Mouse (Mus musculus): ENCODE results near the gene Ints1. TPM values are rescaled to one million over a fixed set of nuclear protein-coding genes. Genes with fewer than 3 reads are reported as not detected.

Ints1 gene
- 12.3 TPM for polyA plus RNA-seq (2015; fragmentation: Illumina TruSeq; extraction: RNeasy Lipid Tissue Mini Kit (QIAGEN cat#74804); ENCODE audit: insufficient read depth, low read depth, low replicate concordance)

GRCm38 (mm10) chr5:139775216-139775926 lies at the start of gene Ints1:
TSS of gene Ints1 (minus strand) at chr5:139775674.

GRCm38 (mm10) chr5:139819538-139820181 lies 44.2 kb upstream of the Ints1 start, which contains the start of gene Tmem184a:
TSS of gene Tmem184a (minus strand) at chr5:139819917.

DNA sequence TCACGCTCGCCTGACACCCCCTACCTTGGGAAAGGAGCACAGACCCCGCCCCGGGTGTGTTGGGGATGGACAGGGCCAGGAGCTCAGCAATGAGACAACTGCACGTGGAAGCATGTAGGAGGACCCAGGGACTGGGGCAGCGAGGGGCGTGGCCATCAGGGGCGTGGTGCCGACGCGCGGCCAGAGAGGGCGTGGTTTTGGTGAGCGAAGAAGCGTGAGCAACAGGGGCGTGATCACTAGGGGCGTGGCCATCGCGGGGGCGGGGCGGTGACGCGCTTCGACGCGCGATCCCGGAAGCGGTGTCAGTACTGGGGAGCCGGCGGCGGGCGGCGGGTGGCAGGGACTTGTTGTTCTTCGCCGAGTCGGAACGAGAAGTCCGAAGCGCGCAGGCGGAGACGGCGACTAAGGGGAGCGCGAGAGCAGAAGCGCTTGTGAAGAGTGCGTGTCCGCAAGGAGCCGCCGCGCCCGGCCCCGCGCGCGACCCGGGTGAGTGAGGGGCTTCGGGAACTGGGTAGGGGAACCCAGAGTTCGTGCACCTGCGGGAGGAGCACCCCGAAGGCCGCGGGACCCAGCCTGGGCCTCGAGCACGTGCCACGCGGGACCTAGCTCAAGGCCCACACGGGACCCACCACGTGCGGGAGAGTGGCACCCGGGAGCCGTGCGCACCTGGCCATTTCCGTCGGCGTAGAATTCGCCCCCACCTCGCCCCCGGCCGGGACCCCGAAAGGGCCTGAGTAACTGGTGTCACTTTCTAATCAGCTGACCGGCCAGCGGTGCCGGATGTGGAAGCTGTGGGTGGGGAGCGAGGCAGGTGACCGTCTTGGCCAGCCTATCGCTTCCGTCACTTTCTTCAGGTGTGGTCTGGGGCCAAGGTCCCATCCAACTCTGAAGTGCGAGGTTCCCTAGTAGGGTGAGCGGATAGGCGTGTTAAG lies 16.0 kb upstream of the Ints1 start, which contains the start of gene Mafk:
Gene Mafk (plus strand): TSS at position 287 of the 932 bp plus-strand sequence.

DNA sequence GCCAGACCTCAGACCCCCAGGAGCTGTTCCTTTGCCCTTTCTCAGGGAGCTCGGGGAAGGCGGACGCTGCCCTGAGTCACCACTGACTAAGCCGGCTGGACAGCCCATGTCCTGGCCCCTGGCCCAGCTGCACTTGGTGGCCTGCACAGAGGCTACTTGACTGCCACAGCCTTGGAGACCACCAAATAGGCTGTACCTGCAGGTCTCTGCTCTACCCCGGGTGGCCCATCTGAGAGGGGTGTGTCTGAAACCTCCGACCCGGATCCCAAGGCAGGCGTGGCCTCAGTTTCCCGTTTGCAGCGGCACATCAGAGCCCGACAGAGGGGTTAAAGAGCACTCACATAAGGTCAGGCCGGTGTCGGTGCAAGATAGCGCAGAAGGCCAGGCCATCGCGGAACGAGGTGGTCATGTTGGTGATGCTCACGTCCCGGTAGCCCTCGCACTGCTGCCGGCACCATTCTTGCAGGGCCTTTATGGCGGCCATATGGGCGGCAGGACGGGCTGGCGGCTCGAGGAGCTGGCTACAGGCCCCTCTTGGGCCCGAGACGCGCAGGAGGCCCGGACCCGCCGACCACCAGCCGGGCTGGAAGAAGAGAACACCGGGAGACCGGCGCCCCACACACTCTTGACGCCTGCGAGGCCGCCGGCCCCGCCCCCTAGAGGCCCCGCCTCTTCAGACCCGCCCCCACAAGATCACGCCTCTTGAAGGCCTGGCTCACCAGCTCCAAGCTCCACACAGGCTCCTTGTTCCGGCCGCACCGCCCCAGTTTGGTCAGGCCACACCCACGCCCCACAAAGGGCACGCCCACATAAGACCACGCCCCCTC lies 39.6 kb downstream of the Ints1 start, which contains the start of gene Micall2:
Gene Micall2 (minus strand): TSS at position 660 of the 827 bp plus-strand sequence.

Other genes starting within 250 kb of the Ints1 start
- gene Uncx, start 232.2 kb downstream of the Ints1 start, polyA plus RNA-seq (2015; fragmentation: Illumina TruSeq; extraction: RNeasy Lipid Tissue Mini Kit (QIAGEN cat#74804); ENCODE audit: insufficient read depth, low read depth, low replicate concordance): not detected
- 0.96 TPM for gene Micall2, start 39.3 kb downstream of the Ints1 start, polyA plus RNA-seq (2015; fragmentation: Illumina TruSeq; extraction: RNeasy Lipid Tissue Mini Kit (QIAGEN cat#74804); ENCODE audit: insufficient read depth, low read depth, low replicate concordance)
- gene Mafk, start 15.8 kb upstream of the Ints1 start, polyA plus RNA-seq (2015; fragmentation: Illumina TruSeq; extraction: RNeasy Lipid Tissue Mini Kit (QIAGEN cat#74804); ENCODE audit: insufficient read depth, low read depth, low replicate concordance): 7.3 TPM
- gene Tmem184a, start 44.2 kb upstream of the Ints1 start, polyA plus RNA-seq (2015; fragmentation: Illumina TruSeq; extraction: RNeasy Lipid Tissue Mini Kit (QIAGEN cat#74804); ENCODE audit: insufficient read depth, low read depth, low replicate concordance): 14.9 TPM
- gene Gm26938, start 50.7 kb upstream of the Ints1 start, polyA plus RNA-seq (2015; fragmentation: Illumina TruSeq; extraction: RNeasy Lipid Tissue Mini Kit (QIAGEN cat#74804); ENCODE audit: insufficient read depth, low read depth, low replicate concordance): not detected
- gene Psmg3, start 51.2 kb upstream of the Ints1 start, polyA plus RNA-seq (2015; fragmentation: Illumina TruSeq; extraction: RNeasy Lipid Tissue Mini Kit (QIAGEN cat#74804); ENCODE audit: insufficient read depth, low read depth, low replicate concordance): 5.9 TPM
- gene Elfn1, start 132.3 kb upstream of the Ints1 start, polyA plus RNA-seq (2015; fragmentation: Illumina TruSeq; extraction: RNeasy Lipid Tissue Mini Kit (QIAGEN cat#74804); ENCODE audit: insufficient read depth, low read depth, low replicate concordance): not detected